Mouse (Mus musculus): ENCODE measurements around the gene Zfp799.

Gene Zfp799

GRCm38 (mm10) chr17:32786944-32787343, 43.1 kb downstream of the Zfp799 start:
- no peak for DNase-seq

DNA sequence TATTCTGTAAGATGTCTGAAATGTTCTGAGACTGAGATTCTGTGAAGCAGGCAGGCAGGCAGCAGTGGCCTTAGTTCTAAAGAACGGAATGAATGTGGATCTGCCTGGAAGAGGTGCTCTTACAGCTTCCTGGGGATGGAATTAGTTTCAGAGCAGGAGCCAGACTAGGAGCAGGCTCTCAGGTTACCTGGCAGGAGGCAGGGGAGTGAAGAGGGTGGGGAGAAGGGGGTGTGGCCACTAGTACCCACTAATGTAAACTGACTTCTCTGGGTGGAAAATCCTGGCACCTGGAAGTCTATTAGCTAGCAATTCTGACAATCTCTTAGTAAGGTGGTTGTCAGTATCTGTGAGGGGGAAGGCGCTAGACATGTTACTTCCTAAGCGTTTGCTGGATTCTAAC, 44.4 kb downstream of the Zfp799 start:
- no peak for DNase-seq

GRCm38 (mm10) chr17:32777564-32777963, 52.5 kb downstream of the Zfp799 start:
- DNase-seq = no peak

GRCm38 (mm10) chr17:32771213-32771612, 58.8 kb downstream of the Zfp799 start:
- no peak for DNase-seq

DNA sequence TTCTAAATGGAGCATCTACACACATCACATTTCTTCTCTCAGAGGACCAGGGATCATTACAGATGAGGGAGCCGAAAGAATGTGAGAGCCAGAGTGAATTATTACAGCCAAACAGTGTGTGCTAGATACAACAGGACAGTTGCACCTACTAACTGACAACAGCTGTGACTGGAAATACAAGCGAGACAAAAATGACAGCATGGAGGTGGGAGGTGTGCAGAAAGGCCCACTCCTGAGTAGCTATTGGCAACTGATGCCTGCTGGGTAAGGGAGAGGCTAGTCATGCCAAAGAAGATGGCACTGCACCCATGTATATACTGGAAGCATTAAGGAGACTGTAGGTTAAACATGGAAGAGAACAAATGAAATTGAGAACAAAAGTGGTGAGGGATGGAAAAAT, 63.6 kb downstream of the Zfp799 start:
- no peak for DNase-seq

Data from kidney, postnatal 14 days (tissue).